Mouse (Mus musculus) urinary bladder, postnatal 36 days (tissue): Measurements from ENCODE around the gene Dbr1.

Source experiments
- DNase-seq, 2 experiments: peaks; one replicate each; pipeline ENCODE4 v3.0.0; 2022; ENCODE audit warnings: low spot score in 2 of 2, mixed read lengths in 1 of 2

Gene Dbr1

DNA sequence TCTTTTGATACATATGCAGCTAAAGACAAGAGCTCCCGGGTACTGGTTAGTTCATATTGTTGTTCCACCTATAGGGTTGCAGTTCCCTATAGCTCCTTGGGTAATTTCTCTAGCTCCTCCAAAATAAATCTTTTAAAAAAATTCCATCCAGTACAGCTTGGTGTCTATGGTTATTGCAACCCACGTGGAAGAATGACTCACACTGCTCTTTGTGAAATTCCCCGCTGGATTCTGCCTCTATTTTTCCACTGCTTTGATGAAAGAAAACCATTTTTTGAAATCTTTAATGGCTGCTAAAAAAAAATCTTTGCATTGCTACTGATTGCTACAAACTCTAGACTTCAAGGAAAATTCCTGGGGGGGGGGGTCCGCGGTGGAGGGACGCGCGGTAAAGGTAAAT is 44.1 kb downstream of the Dbr1 start:
- no peak for DNase-seq

DNA sequence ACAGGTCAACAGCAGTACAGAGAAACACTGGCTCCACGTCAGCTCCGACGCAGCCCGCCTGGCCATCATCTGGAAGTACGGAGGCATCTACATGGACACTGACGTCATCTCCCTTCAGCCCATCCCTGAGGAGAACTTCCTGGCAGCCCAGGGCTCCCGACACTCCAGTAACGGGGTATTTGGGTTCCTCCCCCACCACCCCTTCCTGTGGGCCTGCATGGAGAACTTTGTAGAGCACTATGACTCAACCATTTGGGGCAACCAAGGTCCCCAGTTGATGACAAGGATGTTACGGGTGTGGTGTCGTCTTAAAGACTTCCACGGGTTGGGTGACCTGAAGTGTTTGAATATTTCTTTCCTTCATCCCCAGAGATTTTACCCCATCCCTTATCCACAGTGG is 44.6 kb downstream of the Dbr1 start:
- DNase-seq: no peak

DNA sequence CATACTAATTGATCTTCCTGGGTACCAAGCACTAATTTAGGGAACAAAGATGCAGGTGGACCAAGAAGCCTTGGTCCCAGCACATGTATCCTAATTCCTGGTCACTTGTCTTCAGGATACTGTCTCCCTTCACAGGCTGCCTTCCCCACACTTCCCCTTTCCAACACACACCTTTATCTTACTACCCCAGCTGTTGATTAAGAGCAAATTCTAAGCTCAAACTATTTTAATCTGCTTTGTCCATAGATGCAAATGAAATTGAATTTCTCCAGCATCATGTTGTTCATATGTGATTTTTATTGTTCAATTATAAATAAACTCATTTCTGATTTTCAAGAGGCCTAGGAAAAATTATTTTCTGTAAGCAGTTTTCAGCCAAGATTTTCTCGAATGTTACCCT is 46.4 kb downstream of the Dbr1 start:
- no peak for DNase-seq

- DNase-seq: no peak
These were observed 47.4 kb downstream of the Dbr1 start for GRCm38 (mm10) chr9:99622966-99623365.

DNA sequence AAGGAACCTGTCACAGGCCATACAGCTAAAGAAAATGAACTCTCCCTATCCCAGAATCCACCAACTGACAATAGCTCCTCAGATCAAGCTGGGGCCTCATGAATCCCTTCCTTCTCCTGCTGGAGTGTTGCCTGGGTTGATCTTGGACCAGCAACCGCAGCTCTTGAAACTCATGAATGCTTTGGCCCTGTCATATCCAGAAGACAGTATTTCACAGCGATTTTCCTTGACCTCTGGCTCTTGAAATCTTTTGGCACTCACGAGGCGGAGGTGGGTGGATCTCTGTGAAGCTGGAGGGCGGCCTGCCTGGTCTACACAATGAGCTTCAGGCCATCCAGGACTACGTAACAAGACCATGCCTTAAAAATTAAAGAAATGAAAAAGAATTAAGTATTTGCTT is 48.5 kb downstream of the Dbr1 start:
- peak in 1 of 2 experiments; percentile 16 for DNase-seq

GRCm38 (mm10) chr9:99628581-99628980 is 53.0 kb downstream of the Dbr1 start:
- DNase-seq: no peak

GRCm38 (mm10) chr9:99629281-99630011 is 53.8 kb downstream of the Dbr1 start, which contains the start of gene Dzip1l:
Gene Dzip1l (plus strand): TSS chr9:99629496.
- peak; percentile 66 to 67 for DNase-seq

DNA sequence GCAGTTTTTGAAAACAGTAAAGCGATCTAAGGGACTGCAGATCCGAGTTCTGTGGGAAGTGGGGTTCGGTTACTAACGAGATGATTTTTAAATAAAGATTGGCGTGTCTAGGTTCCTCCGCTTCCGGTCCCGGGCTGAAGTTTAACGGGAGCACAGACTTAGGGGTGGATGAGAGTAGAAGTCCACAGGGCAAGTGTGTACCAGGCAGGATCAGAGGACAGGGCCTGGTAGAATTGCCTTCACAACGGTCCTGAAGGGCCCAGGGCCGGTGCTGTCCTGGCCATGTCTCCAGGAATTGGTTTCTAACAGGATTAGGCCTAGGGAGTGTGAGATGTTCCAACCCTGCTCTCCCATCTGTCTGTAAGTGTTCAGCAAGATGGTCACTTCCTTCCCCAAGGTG is 54.5 kb downstream of the Dbr1 start:
- peak; percentile 11 to 34 for DNase-seq

GRCm38 (mm10) chr9:99630528-99631125 is 55.0 kb downstream of the Dbr1 start:
- no peak for DNase-seq

- no peak for DNase-seq
These were observed 56.2 kb downstream of the Dbr1 start for GRCm38 (mm10) chr9:99631781-99632180.

GRCm38 (mm10) chr9:99632264-99632663 is 56.7 kb downstream of the Dbr1 start:
- peak; percentile 51 to 67 for DNase-seq
